Mouse (Mus musculus): ENCODE results near the gene Nudt15. TPM values are rescaled to one million over a fixed set of nuclear protein-coding genes. Genes with fewer than 3 reads are reported as not detected.

Nudt15 gene
- polyA plus RNA-seq (2014; fragmentation: Illumina TruSeq; extraction: RNeasy Lipid Tissue Mini Kit (QIAGEN cat#74804); ENCODE audit: insufficient read depth, low read depth, low replicate concordance), result 1.4 TPM

GRCm38 (mm10) chr14:73548051-73548450 lies at the start of gene Nudt15:
TSS of gene Nudt15 (minus strand) at chr14:73548242.

GRCm38 (mm10) chr14:73524766-73525448 lies 23.1 kb downstream of the Nudt15 start, which contains the start of gene Sucla2:
TSS of gene Sucla2 (plus strand) at chr14:73525319.

GRCm38 (mm10) chr14:73509765-73510423 lies 38.1 kb downstream of the Nudt15 start, which contains the start of gene Med4:
TSS of gene Med4 (plus strand) at chr14:73510025.

Other genes with a start within 250 kb of the Nudt15 start
- 10.2 TPM for gene Rb1, start 222.4 kb downstream of the Nudt15 start, polyA plus RNA-seq (2014; fragmentation: Illumina TruSeq; extraction: RNeasy Lipid Tissue Mini Kit (QIAGEN cat#74804); ENCODE audit: insufficient read depth, low read depth, low replicate concordance)
- gene Itm2b, start 163.0 kb downstream of the Nudt15 start, polyA plus RNA-seq (2014; fragmentation: Illumina TruSeq; extraction: RNeasy Lipid Tissue Mini Kit (QIAGEN cat#74804); ENCODE audit: insufficient read depth, low read depth, low replicate concordance), result 1,407 TPM
- gene Med4, start 38.2 kb downstream of the Nudt15 start, polyA plus RNA-seq (2014; fragmentation: Illumina TruSeq; extraction: RNeasy Lipid Tissue Mini Kit (QIAGEN cat#74804); ENCODE audit: insufficient read depth, low read depth, low replicate concordance), result 29.1 TPM
- gene Sucla2, start 22.9 kb downstream of the Nudt15 start, polyA plus RNA-seq (2014; fragmentation: Illumina TruSeq; extraction: RNeasy Lipid Tissue Mini Kit (QIAGEN cat#74804); ENCODE audit: insufficient read depth, low read depth, low replicate concordance), result 59.5 TPM
- gene Gm21750, start 113.0 kb upstream of the Nudt15 start, polyA plus RNA-seq (2014; fragmentation: Illumina TruSeq; extraction: RNeasy Lipid Tissue Mini Kit (QIAGEN cat#74804); ENCODE audit: insufficient read depth, low read depth, low replicate concordance), result not detected

Data from lung, adult 10 weeks (tissue).